Mouse (Mus musculus): ENCODE results near the gene 9630041A04Rik. TPM values are rescaled to one million over a fixed set of nuclear protein-coding genes. Genes with fewer than 3 reads are reported as not detected.

The 9630041A04Rik gene
- polyA plus RNA-seq (2014; fragmentation: Illumina TruSeq; extraction: RNeasy Lipid Tissue Mini Kit (QIAGEN cat#74804); ENCODE audit: insufficient read depth, low read depth, low replicate concordance) = not detected

DNA sequence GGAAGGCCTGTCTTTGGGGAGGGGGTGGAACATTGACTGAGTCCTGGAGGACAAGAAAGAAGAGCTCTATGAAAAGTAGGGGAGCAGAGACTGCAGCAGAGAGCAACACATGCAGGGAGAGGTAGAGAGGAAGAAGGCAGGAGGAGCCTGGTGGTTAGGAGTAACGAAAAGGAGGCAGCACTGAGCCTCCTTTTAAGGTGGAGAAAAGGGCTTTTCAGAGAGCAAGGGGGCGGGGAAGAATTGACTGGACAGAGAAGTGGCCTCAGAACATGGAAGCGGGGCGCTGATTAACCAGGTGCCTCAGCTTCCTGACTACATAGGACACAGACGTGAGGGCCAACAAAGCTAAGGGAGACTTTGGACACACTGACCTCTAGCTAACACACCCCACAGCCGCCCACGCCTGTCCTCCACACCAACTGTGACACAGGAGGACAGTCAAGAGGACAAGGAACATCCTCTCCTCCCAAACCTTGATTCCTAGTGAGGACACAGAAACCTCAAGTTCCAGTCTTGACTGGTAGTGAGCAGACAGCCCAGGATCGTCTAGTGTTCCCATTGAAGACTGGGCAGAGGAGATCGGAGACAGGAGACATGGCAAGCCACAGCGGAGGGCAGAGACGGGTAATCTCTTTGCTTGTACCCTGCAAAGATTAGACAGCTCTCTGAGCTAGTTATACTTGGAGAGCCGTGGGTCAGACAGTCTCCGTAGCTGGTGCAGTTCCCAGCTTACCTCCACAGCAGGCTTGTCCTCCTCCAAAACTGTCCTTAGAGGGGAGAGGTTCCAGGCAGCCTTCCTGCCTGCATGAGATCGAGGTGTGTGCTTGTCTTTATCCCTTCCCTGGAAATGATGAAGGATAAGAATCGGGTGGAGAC, at the start of gene 9630041A04Rik:
Gene 9630041A04Rik, plus strand, starts transcription at position 246 of the 876 bp plus-strand sequence.

Measured in lung, adult 10 weeks (tissue).